Mouse (Mus musculus) mouse embryonic stem cell (cell line): Measurements from ENCODE around the gene Gpr3.

Source experiments
- in situ Hi-C, 2 experiments: fragments of 300-500 bp; cut with MboI; formaldehyde crosslinking; loops; 1 replicate in 1 of 2; 3 replicates in 1 of 2; pipeline ENCODE4 v1.14.3; 2019 to 2020; ENCODE audit warnings: low sequenced_read_pairs in 2 of 2, low pct_unique_long_range_greater_than_20kb in 1 of 2, mixed read lengths in 1 of 2; ENCODE audit not compliant: unreplicated experiment in 1 of 2

The Gpr3 gene

GRCm38 (mm10) chr4:133179258-133179657 lies 33.1 kb downstream of the Gpr3 start:
- in situ Hi-C loops = no loop called here

GRCm38 (mm10) chr4:133178305-133178704 lies 34.0 kb downstream of the Gpr3 start:
- in situ Hi-C loops = no loop called here

- in situ Hi-C loops = no loop called here
Measured at GRCm38 (mm10) chr4:133176761-133177403, 35.5 kb downstream of the Gpr3 start.

- in situ Hi-C loops = no loop called here
Measured at GRCm38 (mm10) chr4:133175998-133176760, 36.2 kb downstream of the Gpr3 start.

- in situ Hi-C loops = no loop called here
Measured at GRCm38 (mm10) chr4:133175274-133175673, 37.1 kb downstream of the Gpr3 start.

- in situ Hi-C loops = no loop called here
Measured at GRCm38 (mm10) chr4:133174361-133174760, 38.0 kb downstream of the Gpr3 start.

- in situ Hi-C loops = no loop called here
Measured at GRCm38 (mm10) chr4:133172451-133172850, 39.9 kb downstream of the Gpr3 start.

- in situ Hi-C loops = no loop called here
Measured at GRCm38 (mm10) chr4:133170616-133171015, 41.7 kb downstream of the Gpr3 start.

- in situ Hi-C loops = no loop called here
Measured at GRCm38 (mm10) chr4:133170056-133170524, 42.2 kb downstream of the Gpr3 start.

GRCm38 (mm10) chr4:133169237-133170055 lies 42.9 kb downstream of the Gpr3 start:
- in situ Hi-C loops = no loop called here

- in situ Hi-C loops = no loop called here
Measured at GRCm38 (mm10) chr4:133166773-133167172, 45.6 kb downstream of the Gpr3 start.

- in situ Hi-C loops = no loop called here
Measured at GRCm38 (mm10) chr4:133162196-133162595, 50.1 kb downstream of the Gpr3 start.

GRCm38 (mm10) chr4:133160821-133161220 lies 51.5 kb downstream of the Gpr3 start:
- in situ Hi-C loops = no loop called here

GRCm38 (mm10) chr4:133160211-133160610 lies 52.1 kb downstream of the Gpr3 start:
- in situ Hi-C loops = no loop called here

GRCm38 (mm10) chr4:133159646-133160045 lies 52.7 kb downstream of the Gpr3 start:
- in situ Hi-C loops = no loop called here
